Mouse (Mus musculus) G1E (cell line): ENCODE data around the gene Snap91. TPM values are rescaled to one million over a fixed set of nuclear protein-coding genes. Genes with fewer than 3 reads are reported as not detected.

ENCODE experiments used
- ATAC-seq: 2 replicates; pipeline ENCODE4 v1.8.0; 2016; ENCODE audit warnings: mild to moderate bottlenecking; ENCODE audit not compliant: insufficient number of reproducible peaks, poor library complexity, low FRiP score, severe bottlenecking; ENCODE audit errors: extremely low read depth
- DNase-seq: peaks from one replicate; pipeline ENCODE4 v3.0.0; 2012; ENCODE audit warnings: low spot score
- H3K27me3 ChIP-seq: 2 replicates; pipeline ENCODE4 v1.6.1; 2012; ENCODE audit warnings: mild to moderate bottlenecking, low read length, inconsistent platforms; ENCODE audit not compliant: insufficient read depth
- H3K36me3 ChIP-seq: replicated peaks from 2 replicates; pipeline ENCODE3; 2012; ENCODE audit warnings: mild to moderate bottlenecking, inconsistent platforms
- H3K4me1 ChIP-seq: 2 replicates; pipeline ENCODE4 v1.6.1; 2012; ENCODE audit warnings: low read depth, low read length, inconsistent platforms, mixed read lengths; ENCODE audit not compliant: insufficient read depth
- H3K4me3 ChIP-seq: 2 replicates; pipeline ENCODE4 v1.5.1; 2012; ENCODE audit warnings: low read depth, mild to moderate bottlenecking, inconsistent platforms, low read length, moderate library complexity, mixed read lengths
- H3K9me3 ChIP-seq: replicated peaks from 2 replicates; pipeline ENCODE4 v1.6.1; 2012; ENCODE audit warnings: inconsistent platforms
- CTCF ChIP-seq: IDR thresholded peaks from 2 replicates; pipeline ENCODE4 v1.5.1; 2012; ENCODE audit warnings: low read depth, low read length, inconsistent platforms, mixed read lengths
- GATA1 ChIP-seq: IDR thresholded peaks from 2 replicates; pipeline ENCODE4 v1.6.1; 2012; ENCODE audit warnings: borderline replicate concordance, low read length, inconsistent platforms, mixed read lengths
- GATA2 ChIP-seq: IDR thresholded peaks from 2 replicates; pipeline ENCODE4 v1.6.1; 2012; ENCODE audit warnings: low read depth, low read length, inconsistent platforms, borderline replicate concordance
- POLR2AphosphoS5 ChIP-seq: IDR thresholded peaks from 2 replicates; pipeline ENCODE4 v1.6.1; 2012; ENCODE audit warnings: low read depth, low read length, inconsistent platforms; ENCODE audit not compliant: insufficient replicate concordance
- TAL1 ChIP-seq: conservative IDR thresholded peaks from 2 replicates; pipeline ENCODE4 v1.6.1; 2012; ENCODE audit warnings: low read depth, low read length, inconsistent platforms, mixed read lengths
- polyA plus RNA-seq: library from polyadenylated mRNA; stranded (reverse); fragments of >175 nt; gene quantifications from 2 replicates; pipeline ENCODE4 v1.2.3, GENCODE M21; 2012
- total RNA-seq, 2 experiments: library from RNA; stranded (forward) in 1 of 2; stranded (reverse) in 1 of 2; fragments of 200-1000 nt in 1 of 2; fragments of >200 nt in 1 of 2; fragmentation: Nextera tagmentation in 1 of 2; gene quantifications; 2 replicates each; pipeline ENCODE4 v1.2.3; 2014 to 2017

Snap91 gene
- total and polyA plus RNA-seq, 3 experiments: 0.05 TPM; not detected in 2

GRCm38 (mm10) chr9:86742959-86743911 is 137.2 kb downstream of the Snap91 start, which contains the start of gene Prss35:
Gene Prss35, plus strand, starts transcription at chr9:86743649.
- H3K36me3 ChIP-seq: no peaks in the 10 kb centered on the region
- no peak for ATAC-seq
- no peak for DNase-seq
- TF ChIP-seq GATA2: no peak
- TF ChIP-seq POLR2AphosphoS5: no peak
- TF ChIP-seq TAL1: no peak
- no peak for TF ChIP-seq CTCF
- no peak for TF ChIP-seq GATA1
- no peaks in the 10 kb centered on the region for H3K9me3 ChIP-seq
- no peaks in the 10 kb centered on the region for H3K4me1 ChIP-seq
- H3K27me3 ChIP-seq: peaks cover 7% of the 10 kb centered on the region; the same call in 1 of the 2 replicates
- no peak within 1 kb of the TSS for H3K4me3 ChIP-seq

GRCm38 (mm10) chr9:86739971-86740370 is 140.5 kb downstream of the Snap91 start:
- DNase-seq (no peak), ATAC-seq (no peak)
- peaks cover 10% of the 10 kb centered on the region; the same call in 1 of the 2 replicates for H3K27me3 ChIP-seq
- no peaks in the 10 kb centered on the region for H3K9me3 ChIP-seq
- H3K4me1 ChIP-seq: no peaks in the 10 kb centered on the region
- TF ChIP-seq TAL1 (no peak), POLR2AphosphoS5 (no peak), CTCF (no peak)
- no peaks in the 10 kb centered on the region for H3K36me3 ChIP-seq
- H3K4me3 ChIP-seq: no peak overlapping the region

DNA sequence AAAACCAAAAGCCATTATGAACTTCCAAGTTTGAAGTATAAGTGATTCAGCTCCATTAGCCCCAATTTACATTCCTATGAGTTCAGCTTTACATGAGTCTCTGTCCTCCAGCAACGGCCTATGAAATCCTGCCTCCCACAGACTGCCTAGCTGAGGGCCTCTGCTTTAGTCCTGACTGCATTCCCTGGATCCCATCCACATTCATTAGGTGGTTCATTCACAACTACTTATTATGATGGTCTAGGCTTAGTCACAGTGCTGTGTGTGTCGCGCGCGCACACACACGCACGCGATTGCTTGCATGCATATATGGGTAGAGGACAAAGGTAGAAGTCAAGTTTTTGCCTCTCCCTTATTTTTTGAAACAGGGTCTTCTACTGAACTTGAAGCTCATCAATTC is 141.7 kb downstream of the Snap91 start:
- peaks cover 8% of the 10 kb centered on the region; the same call in 1 of the 2 replicates for H3K27me3 ChIP-seq
- TF ChIP-seq GATA1 (no peak), GATA2 (no peak), POLR2AphosphoS5 (no peak), CTCF (no peak), TAL1 (no peak)
- H3K9me3 ChIP-seq: no peaks in the 10 kb centered on the region
- no peaks in the 10 kb centered on the region for H3K4me1 ChIP-seq
- no peaks in the 10 kb centered on the region for H3K36me3 ChIP-seq
- ATAC-seq (no peak), DNase-seq (no peak)
- H3K4me3 ChIP-seq: no peak overlapping the region

GRCm38 (mm10) chr9:86738067-86738466 is 142.4 kb downstream of the Snap91 start:
- no peak for ATAC-seq
- H3K36me3 ChIP-seq: no peaks in the 10 kb centered on the region
- H3K4me1 ChIP-seq: no peaks in the 10 kb centered on the region
- 0 out of 2 replicates have a peak, but pooled peaks cover 3% of the 10 kb centered on the region for H3K27me3 ChIP-seq
- H3K9me3 ChIP-seq: no peaks in the 10 kb centered on the region
- TF ChIP-seq CTCF: no peak
- no peak for TF ChIP-seq GATA2
- no peak for TF ChIP-seq GATA1
- TF ChIP-seq TAL1: no peak
- H3K4me3 ChIP-seq: no peak overlapping the region
- no peak for DNase-seq

- TF ChIP-seq POLR2AphosphoS5 (no peak), GATA2 (no peak), GATA1 (no peak), TAL1 (no peak), CTCF (no peak)
- no peak for DNase-seq
- Histone ChIP-seq H3K4me3 (no peak overlapping the region), H3K9me3 (no peaks in the 10 kb centered on the region), H3K4me1 (no peaks in the 10 kb centered on the region), H3K36me3 (no peaks in the 10 kb centered on the region), H3K27me3 (0 out of 2 replicates have a peak, but pooled peaks cover 3% of the 10 kb centered on the region)
- no peak for ATAC-seq
These were observed 143.5 kb downstream of the Snap91 start for GRCm38 (mm10) chr9:86736991-86737390.

DNA sequence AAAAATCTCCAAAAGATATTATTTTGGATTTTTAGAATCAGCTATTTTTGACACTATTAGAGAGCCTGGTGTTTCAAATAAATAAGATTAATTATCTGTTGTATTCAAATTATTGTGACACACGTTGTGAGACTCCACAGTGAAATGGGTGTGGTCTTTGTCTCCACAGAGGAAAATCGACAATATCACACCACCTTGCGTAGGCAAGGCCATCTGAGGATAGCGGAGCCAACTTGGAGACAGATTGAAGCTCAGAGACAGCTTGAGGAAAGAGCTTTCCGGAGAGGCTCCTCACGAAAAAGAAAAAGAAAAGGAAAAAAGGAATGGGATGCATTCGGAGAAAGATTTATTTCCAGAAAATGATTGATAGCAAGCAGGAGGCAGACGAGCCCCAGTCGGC is 145.7 kb downstream of the Snap91 start:
- Histone ChIP-seq H3K36me3 (no peaks in the 10 kb centered on the region), H3K4me1 (no peaks in the 10 kb centered on the region), H3K27me3 (0 out of 2 replicates have a peak, but pooled peaks cover 3% of the 10 kb centered on the region), H3K4me3 (no peak overlapping the region), H3K9me3 (no peaks in the 10 kb centered on the region)
- ATAC-seq (no peak), DNase-seq (no peak)
- TF ChIP-seq GATA2 (no peak), GATA1 (no peak)
